Mouse (Mus musculus): Measurements from ENCODE around the gene Atn1. TPM values are rescaled to one million over a fixed set of nuclear protein-coding genes. Genes with fewer than 3 reads are reported as not detected.

The Atn1 gene
- polyA plus RNA-seq, 1 experiment from 2014 or later: 2.0 TPM

DNA sequence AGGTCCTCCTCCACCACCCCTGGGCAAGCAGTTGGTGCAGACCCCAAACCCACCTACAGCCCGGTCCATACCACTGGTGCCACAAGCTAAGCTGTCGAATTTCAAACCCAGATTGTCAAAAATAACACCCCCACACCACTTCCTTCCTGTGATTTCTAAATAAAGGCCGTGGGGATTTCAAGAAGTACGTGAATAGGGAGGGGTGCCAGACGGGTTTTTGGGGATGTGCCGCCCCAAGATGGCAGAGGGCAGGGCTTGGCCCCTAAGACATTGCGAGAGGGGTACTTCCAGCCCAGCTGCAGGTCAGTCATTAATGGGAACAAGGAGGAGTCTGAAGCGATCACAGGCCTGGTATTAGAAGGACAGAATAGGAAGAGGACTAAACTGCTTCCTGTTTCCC lies 32.8 kb downstream of the Atn1 start:
- H3K4me1 ChIP-seq (replicated peaks): peaks cover 60% of the 10 kb centered on the region

GRCm38 (mm10) chr6:124722876-124723473 lies 33.3 kb downstream of the Atn1 start:
- WGBS (ENCODE audit: insufficient replicate concordance): 62% methylated on average over 6 of the region's 6 CpGs
- 0 out of 2 replicates have a peak overlapping the region, but pooled peaks have one; percentile 19 for H3K27ac ChIP-seq (replicated peaks)
- no peaks in the 10 kb centered on the region for H3K27me3 ChIP-seq
- no peak overlapping the region for H3K4me3 ChIP-seq (replicated peaks)
- peaks cover 66% of the 10 kb centered on the region for H3K4me1 ChIP-seq (replicated peaks)
- H3K9ac ChIP-seq: no peak overlapping the region
- H3K9me3 ChIP-seq (replicated peaks): no peaks in the 10 kb centered on the region
- H3K4me2 ChIP-seq: no peak overlapping the region
- 0 out of 2 replicates have a peak, but pooled peaks cover 9% of the 10 kb centered on the region for H3K36me3 ChIP-seq (replicated peaks)
- ATAC-seq (ENCODE audit: insufficient read depth): no peak

More for the DNA sequence above, 32.8 kb downstream of the Atn1 start:
- no peaks in the 10 kb centered on the region for H3K27me3 ChIP-seq
- no peak for ATAC-seq (ENCODE audit: insufficient read depth)
- H3K4me2 ChIP-seq: no peak overlapping the region
- no peaks in the 10 kb centered on the region for H3K9me3 ChIP-seq (replicated peaks)
- no peak overlapping the region for H3K4me3 ChIP-seq (replicated peaks)
- H3K9ac ChIP-seq: no peak overlapping the region
- WGBS (ENCODE audit: insufficient replicate concordance): 50% methylated on average over 8 of the region's 8 CpGs
- H3K36me3 ChIP-seq (replicated peaks): peaks cover 15% of the 10 kb centered on the region; the same call in 1 of the 2 replicates
- 0 out of 2 replicates have a peak overlapping the region, but pooled peaks have one; percentile 19 for H3K27ac ChIP-seq (replicated peaks)

GRCm38 (mm10) chr6:124720904-124721303 lies 35.4 kb downstream of the Atn1 start:
- Histone ChIP-seq H3K9me3 (replicated peaks) (no peaks in the 10 kb centered on the region), H3K4me3 (replicated peaks) (no peak overlapping the region), H3K36me3 (replicated peaks) (peaks cover 29% of the 10 kb centered on the region), H3K4me1 (replicated peaks) (peaks cover 79% of the 10 kb centered on the region), H3K27me3 (no peaks in the 10 kb centered on the region), H3K4me2 (no peak overlapping the region), H3K27ac (replicated peaks) (peak overlapping the region; percentile 76), H3K9ac (no peak overlapping the region)
- ATAC-seq (ENCODE audit: insufficient read depth): no peak
- 64% methylated on average over 11 of the region's 11 CpGs for WGBS (ENCODE audit: insufficient replicate concordance)

GRCm38 (mm10) chr6:124719354-124719978 lies 36.9 kb downstream of the Atn1 start:
- Histone ChIP-seq H3K36me3 (replicated peaks) (peaks cover 37% of the 10 kb centered on the region), H3K27ac (replicated peaks) (peak overlapping the region; percentile 76), H3K4me2 (peak overlapping the region; percentile 42), H3K9me3 (replicated peaks) (no peaks in the 10 kb centered on the region), H3K27me3 (no peaks in the 10 kb centered on the region), H3K4me3 (replicated peaks) (no peak overlapping the region), H3K4me1 (replicated peaks) (peaks cover 73% of the 10 kb centered on the region), H3K9ac (peak overlapping the region; percentile 49)
- ATAC-seq (ENCODE audit: insufficient read depth): peak; percentile 86
- WGBS (ENCODE audit: insufficient replicate concordance): 29% methylated on average over 7 of the region's 7 CpGs

- H3K27ac ChIP-seq (replicated peaks): peak overlapping the region; percentile 76
- no peak overlapping the region for H3K4me3 ChIP-seq (replicated peaks)
- no peak for ATAC-seq (ENCODE audit: insufficient read depth)
- H3K27me3 ChIP-seq: no peaks in the 10 kb centered on the region
- H3K36me3 ChIP-seq (replicated peaks): peaks cover 42% of the 10 kb centered on the region
- no peaks in the 10 kb centered on the region for H3K9me3 ChIP-seq (replicated peaks)
- 74% methylated on average over 16 of the region's 16 CpGs for WGBS (ENCODE audit: insufficient replicate concordance)
- H3K9ac ChIP-seq: no peak overlapping the region
- peak overlapping the region; percentile 42 for H3K4me2 ChIP-seq
- peaks cover 74% of the 10 kb centered on the region for H3K4me1 ChIP-seq (replicated peaks)
These were observed 37.6 kb downstream of the Atn1 start for GRCm38 (mm10) chr6:124718703-124719102.

DNA sequence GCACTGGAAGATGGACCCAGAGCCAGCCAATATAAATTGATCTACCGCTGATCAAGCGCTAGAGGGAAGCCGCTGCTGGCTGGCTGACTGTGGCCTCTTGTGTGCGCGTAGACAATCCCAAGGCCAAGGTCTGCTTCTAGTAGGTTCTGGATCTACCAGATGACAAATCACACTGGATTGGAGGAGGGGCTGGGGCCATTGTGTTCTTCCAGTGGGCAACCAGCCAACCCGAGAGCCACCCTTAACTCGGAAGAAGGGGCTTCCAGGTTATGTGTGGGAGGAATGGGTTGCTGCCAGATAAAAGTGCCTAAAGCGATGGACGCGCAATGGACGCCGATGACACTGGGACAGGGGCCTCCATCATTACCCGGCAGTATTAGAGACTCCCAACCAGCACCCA lies 38.4 kb downstream of the Atn1 start:
- no peak overlapping the region for H3K4me2 ChIP-seq
- H3K9me3 ChIP-seq (replicated peaks): no peaks in the 10 kb centered on the region
- no peak overlapping the region for H3K4me3 ChIP-seq (replicated peaks)
- H3K27me3 ChIP-seq: no peaks in the 10 kb centered on the region
- no peak for ATAC-seq (ENCODE audit: insufficient read depth)
- no peak overlapping the region for H3K9ac ChIP-seq
- peaks cover 74% of the 10 kb centered on the region for H3K4me1 ChIP-seq (replicated peaks)
- peaks cover 44% of the 10 kb centered on the region for H3K36me3 ChIP-seq (replicated peaks)
- 81% methylated on average over 13 of the region's 13 CpGs for WGBS (ENCODE audit: insufficient replicate concordance)
- H3K27ac ChIP-seq (replicated peaks): no peak overlapping the region

DNA sequence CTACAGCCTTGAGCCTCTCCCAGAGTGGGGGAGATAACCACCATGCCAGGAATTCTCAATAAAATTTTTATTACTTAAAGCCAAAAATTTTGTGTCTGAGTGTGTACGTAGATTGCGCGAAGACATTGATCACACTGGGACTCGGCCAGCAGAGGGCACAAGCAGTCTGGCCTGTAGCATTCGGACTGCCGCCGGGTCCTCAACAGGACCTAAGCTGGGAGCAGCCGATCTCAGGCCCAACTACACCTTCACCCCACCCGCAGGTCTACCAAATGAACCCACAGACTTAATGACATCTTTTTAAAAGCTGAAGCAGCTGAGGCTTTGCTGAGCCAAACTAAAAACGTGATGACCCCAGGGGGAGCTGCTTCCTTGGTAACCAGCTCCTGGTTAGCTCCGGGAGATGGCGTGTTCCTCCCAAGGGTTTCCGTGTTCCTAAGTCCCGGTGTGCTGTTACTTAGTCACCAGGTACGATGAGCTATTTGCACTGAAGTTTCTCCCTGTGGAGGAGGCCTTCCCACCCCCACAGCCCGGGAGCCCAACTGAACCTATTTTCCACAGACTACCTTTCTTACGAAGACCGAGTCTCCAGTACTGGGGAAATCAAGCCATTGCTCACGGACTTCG lies 39.3 kb downstream of the Atn1 start:
- H3K9me3 ChIP-seq (replicated peaks): no peaks in the 10 kb centered on the region
- 63% methylated on average over 20 of the region's 20 CpGs for WGBS (ENCODE audit: insufficient replicate concordance)
- no peaks in the 10 kb centered on the region for H3K27me3 ChIP-seq
- no peak overlapping the region for H3K27ac ChIP-seq (replicated peaks)
- ATAC-seq (ENCODE audit: insufficient read depth): no peak
- H3K4me1 ChIP-seq (replicated peaks): peaks cover 78% of the 10 kb centered on the region
- H3K4me3 ChIP-seq (replicated peaks): no peak overlapping the region
- H3K9ac ChIP-seq: no peak overlapping the region
- H3K36me3 ChIP-seq (replicated peaks): peaks cover 44% of the 10 kb centered on the region
- H3K4me2 ChIP-seq: no peak overlapping the region

DNA sequence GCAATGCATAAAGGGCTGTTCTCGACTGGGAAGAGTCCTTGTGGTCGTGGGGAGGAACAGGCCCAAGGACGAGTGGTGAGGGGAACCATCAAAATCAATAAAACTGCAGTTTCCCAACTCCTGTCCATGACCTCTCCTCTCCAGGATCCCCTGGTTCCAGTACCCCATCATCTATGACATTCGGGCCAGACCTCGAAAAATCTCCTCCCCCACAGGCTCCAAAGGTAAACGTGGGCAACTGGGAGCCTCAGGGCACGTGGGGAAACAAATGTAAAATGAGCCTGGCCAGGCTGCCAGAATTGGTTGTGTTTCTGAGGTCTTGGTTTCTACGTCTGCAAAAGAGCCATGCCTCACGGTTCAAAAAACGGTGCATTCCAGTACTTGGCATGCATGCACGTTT lies 43.4 kb downstream of the Atn1 start:
- peak overlapping the region; percentile 78 for H3K27ac ChIP-seq (replicated peaks)
- no peak for ATAC-seq (ENCODE audit: insufficient read depth)
- H3K4me1 ChIP-seq (replicated peaks): peaks cover 74% of the 10 kb centered on the region
- no peaks in the 10 kb centered on the region for H3K9me3 ChIP-seq (replicated peaks)
- H3K27me3 ChIP-seq: no peaks in the 10 kb centered on the region
- peak overlapping the region; percentile 75 for H3K9ac ChIP-seq
- H3K36me3 ChIP-seq (replicated peaks): peaks cover 67% of the 10 kb centered on the region
- 7% methylated on average over 11 of the region's 11 CpGs for WGBS (ENCODE audit: insufficient replicate concordance)
- H3K4me3 ChIP-seq (replicated peaks): peak overlapping the region; percentile 78
- H3K4me2 ChIP-seq: peak overlapping the region; percentile 94

GRCm38 (mm10) chr6:124711824-124712782 lies 44.2 kb downstream of the Atn1 start, which contains the start of the genes Emg1 and Phb2:
Gene Emg1 (minus strand): TSS chr6:124712178.
Gene Phb2 (plus strand): TSS chr6:124712336.
- Histone ChIP-seq H3K4me2 (peak within 1 kb of the TSS; percentile 94), H3K4me1 (replicated peaks) (peaks cover 69% of the 10 kb centered on the region), H3K27ac (replicated peaks) (peak within 1 kb of the TSS; percentile 88), H3K4me3 (replicated peaks) (peak within 1 kb of the TSS; percentile 78), H3K9ac (peak within 1 kb of the TSS; percentile 75), H3K27me3 (no peaks in the 10 kb centered on the region), H3K9me3 (replicated peaks) (no peaks in the 10 kb centered on the region), H3K36me3 (replicated peaks) (peaks cover 67% of the 10 kb centered on the region)
- WGBS (ENCODE audit: insufficient replicate concordance): under 1% methylated on average over 76 of the region's 76 CpGs
- ATAC-seq (ENCODE audit: insufficient read depth): peak; percentile 98

GRCm38 (mm10) chr6:124708289-124708889 lies 47.9 kb downstream of the Atn1 start:
- H3K27ac ChIP-seq (replicated peaks): no peak overlapping the region
- H3K9ac ChIP-seq: no peak overlapping the region
- WGBS (ENCODE audit: insufficient replicate concordance): 84% methylated on average over 10 of the region's 10 CpGs
- no peaks in the 10 kb centered on the region for H3K9me3 ChIP-seq (replicated peaks)
- no peak overlapping the region for H3K4me3 ChIP-seq (replicated peaks)
- peaks cover 68% of the 10 kb centered on the region for H3K36me3 ChIP-seq (replicated peaks)
- no peak for ATAC-seq (ENCODE audit: insufficient read depth)
- H3K4me1 ChIP-seq (replicated peaks): peaks cover 54% of the 10 kb centered on the region
- H3K27me3 ChIP-seq: no peaks in the 10 kb centered on the region
- no peak overlapping the region for H3K4me2 ChIP-seq

All from liver, embryonic 15.5 days (tissue).